Mouse (Mus musculus) c-Kit-positive CD71-negative TER-119-negative erythroid progenitor cells, embryonic 14.5 days (primary cell): ENCODE measurements around the gene Filip1.

ENCODE experiments used
- DNase-seq: peaks from one replicate; pipeline ENCODE4 v3.0.0-alpha.2; 2013; ENCODE audit warnings: low read depth

The Filip1 gene

GRCm38 (mm10) chr9:79823856-79824255, 188.8 kb downstream of the Filip1 start:
- DNase-seq, result no peak

- DNase-seq, result no peak
Measured at GRCm38 (mm10) chr9:79823438-79823837, 189.2 kb downstream of the Filip1 start.

GRCm38 (mm10) chr9:79816464-79816863, 196.2 kb downstream of the Filip1 start:
- DNase-seq, result no peak

- no peak for DNase-seq
Measured at GRCm38 (mm10) chr9:79816013-79816412, 196.6 kb downstream of the Filip1 start.

GRCm38 (mm10) chr9:79814592-79814991, 198.1 kb downstream of the Filip1 start:
- no peak for DNase-seq

- no peak for DNase-seq
Measured at GRCm38 (mm10) chr9:79810969-79811902, 201.4 kb downstream of the Filip1 start.

GRCm38 (mm10) chr9:79810534-79810933, 202.1 kb downstream of the Filip1 start:
- DNase-seq, result peak; percentile 63

GRCm38 (mm10) chr9:79809411-79809810, 203.2 kb downstream of the Filip1 start:
- DNase-seq, result no peak

- DNase-seq, result no peak
Measured at GRCm38 (mm10) chr9:79807178-79807577, 205.5 kb downstream of the Filip1 start.

- no peak for DNase-seq
Measured at GRCm38 (mm10) chr9:79806317-79807075, 206.2 kb downstream of the Filip1 start.

GRCm38 (mm10) chr9:79805426-79805825, 207.2 kb downstream of the Filip1 start:
- no peak for DNase-seq

GRCm38 (mm10) chr9:79796461-79797135, 216.1 kb downstream of the Filip1 start:
- DNase-seq, result no peak

- no peak for DNase-seq
Measured at GRCm38 (mm10) chr9:79795076-79795475, 217.6 kb downstream of the Filip1 start.

GRCm38 (mm10) chr9:79792841-79793835, 219.5 kb downstream of the Filip1 start, which contains the start of gene Tmem30a:
Gene Tmem30a (minus strand): TSS chr9:79793507.
- DNase-seq, result peak; percentile 88

GRCm38 (mm10) chr9:79785794-79786085, 226.9 kb downstream of the Filip1 start:
- no peak for DNase-seq

GRCm38 (mm10) chr9:79784934-79785793, 227.5 kb downstream of the Filip1 start:
- DNase-seq, result no peak

GRCm38 (mm10) chr9:79784439-79784838, 228.2 kb downstream of the Filip1 start:
- DNase-seq, result no peak

- DNase-seq, result no peak
Measured at GRCm38 (mm10) chr9:79779354-79779753, 233.3 kb downstream of the Filip1 start.

GRCm38 (mm10) chr9:79766991-79767545, 245.6 kb downstream of the Filip1 start:
- DNase-seq, result no peak

- no peak for DNase-seq
Measured at GRCm38 (mm10) chr9:79765329-79765728, 247.3 kb downstream of the Filip1 start.
